Mouse (Mus musculus) myocyte (in vitro differentiated cells): Measurements from ENCODE around the gene F5. TPM values are rescaled to one million over a fixed set of nuclear protein-coding genes. Genes with fewer than 3 reads are reported as not detected.

Source experiments
- H3K27me3 ChIP-seq: one replicate; pipeline ENCODE4 v1.6.1; 2011; ENCODE audit not compliant: control insufficient read depth, insufficient read depth, insufficient read length
- H3K36me3 ChIP-seq: one replicate; pipeline ENCODE4 v1.6.1; 2011; ENCODE audit not compliant: control insufficient read depth, insufficient read depth
- H3K4me2 ChIP-seq: one replicate; pipeline ENCODE4 v1.6.1; 2011; ENCODE audit warnings: low read depth, control low read depth
- H3K4me3 ChIP-seq: one replicate; pipeline ENCODE4 v1.5.1; 2011; ENCODE audit warnings: mild to moderate bottlenecking, control low read depth, moderate library complexity
- H3K79me2 ChIP-seq: one replicate; pipeline ENCODE4 v1.6.1; 2011; ENCODE audit not compliant: control insufficient read depth, insufficient read depth
- H3ac ChIP-seq: one replicate; pipeline ENCODE4 v1.6.1; 2011; ENCODE audit not compliant: control insufficient read depth, insufficient read length
- CEBPB ChIP-seq: IDR thresholded peaks from 2 replicates; pipeline ENCODE4 v1.6.1; 2011; ENCODE audit warnings: mild to moderate bottlenecking, moderate library complexity; ENCODE audit not compliant: poor library complexity, insufficient read depth, severe bottlenecking
- E2F4 ChIP-seq: IDR thresholded peaks from one replicate; pipeline ENCODE4 v1.6.1; 2011; ENCODE audit warnings: mild to moderate bottlenecking, control low read depth, moderate library complexity; ENCODE audit not compliant: insufficient read depth
- MAX ChIP-seq: IDR thresholded peaks from one replicate; pipeline ENCODE4 v1.6.1; 2011; ENCODE audit warnings: low read depth, mild to moderate bottlenecking, control low read depth
- MYOD1 ChIP-seq, 3 experiments: IDR thresholded peaks; one replicate each; pipeline ENCODE4 v1.6.1; 2011; ENCODE audit warnings: control low read depth in 2 of 3, low read depth in 2 of 3, mild to moderate bottlenecking in 2 of 3, moderate library complexity in 1 of 3; ENCODE audit not compliant: insufficient read length in 2 of 3, control insufficient read depth in 1 of 3
- MYOG ChIP-seq, 3 experiments: IDR thresholded peaks; one replicate each; pipeline ENCODE4 v1.6.1; 2011; ENCODE audit warnings: control low read depth in 2 of 3, low read depth in 2 of 3, mild to moderate bottlenecking in 2 of 3; ENCODE audit not compliant: insufficient read length in 2 of 3, control insufficient read depth in 1 of 3, insufficient read depth in 1 of 3
- POLR2A ChIP-seq: IDR thresholded peaks from one replicate; pipeline ENCODE4 v1.6.1; 2011; ENCODE audit warnings: low read depth, mild to moderate bottlenecking, control low read depth, moderate library complexity; ENCODE audit not compliant: insufficient read length
- POLR2AphosphoS2 ChIP-seq: IDR thresholded peaks from one replicate; pipeline ENCODE4 v1.6.1; 2011; ENCODE audit warnings: low read depth, control low read depth; ENCODE audit not compliant: insufficient read length
- REST ChIP-seq: IDR thresholded peaks from one replicate; pipeline ENCODE4 v1.6.1; 2011; ENCODE audit warnings: mild to moderate bottlenecking, control low read depth, moderate library complexity; ENCODE audit not compliant: insufficient read depth, insufficient read length
- SRF ChIP-seq: IDR thresholded peaks from one replicate; pipeline ENCODE4 v1.6.1; 2011; ENCODE audit warnings: low read depth; ENCODE audit not compliant: control insufficient read depth, insufficient read length
- TCF12 ChIP-seq: IDR thresholded peaks from one replicate; pipeline ENCODE4 v1.6.1; 2011; ENCODE audit warnings: mild to moderate bottlenecking, control low read depth; ENCODE audit not compliant: poor library complexity, insufficient read depth, severe bottlenecking
- TCF3 ChIP-seq: IDR thresholded peaks from one replicate; pipeline ENCODE4 v1.6.1; 2011; ENCODE audit warnings: low read depth, control low read depth; ENCODE audit not compliant: insufficient read length
- USF1 ChIP-seq: IDR thresholded peaks from one replicate; pipeline ENCODE4 v1.6.1; 2011; ENCODE audit warnings: low read depth, mild to moderate bottlenecking, control low read depth, moderate library complexity
- polyA plus RNA-seq: library from polyadenylated mRNA; unstranded; fragments of >200 nt; fragmentation: generic; extraction: Trizol; gene quantifications from one replicate; pipeline ENCODE4 v1.2.1, GENCODE M21; 2012; ENCODE audit warnings: missing spikeins

F5 gene
- 0.02 TPM for polyA plus RNA-seq

GRCm38 (mm10) chr1:164151387-164152088 lies at the start of gene F5:
TSS of gene F5 (plus strand) at chr1:164151838.
- H3ac ChIP-seq, result no peak within 1 kb of the TSS
- H3K4me2 ChIP-seq, result no peak within 1 kb of the TSS
- no peaks in the 10 kb centered on the region for H3K36me3 ChIP-seq
- TF ChIP-seq TCF12 (no peak), E2F4 (no peak), CEBPB (no peak), POLR2A (no peak), MYOD1 (IDR thresholded peaks at IDR 0.05; ENCODE audit: control insufficient read depth in 1 of 3, insufficient read length in 2 of 3, low read depth in 2 of 3) (no peak), TCF3 (no peak)
- no peaks in the 10 kb centered on the region for H3K27me3 ChIP-seq
- no peak within 1 kb of the TSS for H3K4me3 ChIP-seq
- H3K79me2 ChIP-seq, result no peaks in the 10 kb centered on the region

DNA sequence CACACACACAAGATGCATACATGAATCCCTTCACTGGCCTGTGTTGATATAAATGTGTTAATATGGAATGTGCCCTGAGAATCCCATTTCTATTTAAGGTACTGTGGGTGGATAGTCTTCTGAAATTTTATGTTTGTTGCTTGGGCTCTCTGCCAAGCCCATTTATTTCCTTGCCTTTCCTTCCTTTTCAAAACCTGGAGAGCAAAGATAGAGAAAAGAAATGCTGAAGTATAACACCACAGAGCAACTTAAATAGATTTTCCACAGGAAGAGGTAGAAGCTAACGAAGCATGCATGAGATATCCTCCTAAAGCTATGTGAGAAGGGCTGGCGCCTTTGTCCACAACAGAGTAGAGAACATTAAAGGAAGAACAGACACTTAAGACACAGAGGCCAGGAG lies 41.9 kb upstream of the F5 start:
- Histone ChIP-seq H3K27me3 (no peaks in the 10 kb centered on the region), H3K36me3 (no peaks in the 10 kb centered on the region), H3K4me3 (no peak overlapping the region), H3K79me2 (no peaks in the 10 kb centered on the region), H3K4me2 (no peak overlapping the region), H3ac (no peak overlapping the region)
- no peak for TF ChIP-seq E2F4
- TF ChIP-seq MAX, result no peak
- TF ChIP-seq SRF, result no peak
- TF ChIP-seq CEBPB, result no peak
- TF ChIP-seq TCF12, result no peak
- no peak for TF ChIP-seq TCF3
- no peak for TF ChIP-seq REST
- no peak for TF ChIP-seq POLR2A
- TF ChIP-seq MYOD1 (IDR thresholded peaks at IDR 0.05; ENCODE audit: control insufficient read depth in 1 of 3, insufficient read length in 2 of 3, low read depth in 2 of 3), result no peak
- TF ChIP-seq USF1, result no peak
- TF ChIP-seq MYOG (IDR thresholded peaks at IDR 0.05; ENCODE audit: control insufficient read depth in 1 of 3, insufficient read depth in 1 of 3, insufficient read length in 2 of 3, low read depth in 2 of 3), result no peak

DNA sequence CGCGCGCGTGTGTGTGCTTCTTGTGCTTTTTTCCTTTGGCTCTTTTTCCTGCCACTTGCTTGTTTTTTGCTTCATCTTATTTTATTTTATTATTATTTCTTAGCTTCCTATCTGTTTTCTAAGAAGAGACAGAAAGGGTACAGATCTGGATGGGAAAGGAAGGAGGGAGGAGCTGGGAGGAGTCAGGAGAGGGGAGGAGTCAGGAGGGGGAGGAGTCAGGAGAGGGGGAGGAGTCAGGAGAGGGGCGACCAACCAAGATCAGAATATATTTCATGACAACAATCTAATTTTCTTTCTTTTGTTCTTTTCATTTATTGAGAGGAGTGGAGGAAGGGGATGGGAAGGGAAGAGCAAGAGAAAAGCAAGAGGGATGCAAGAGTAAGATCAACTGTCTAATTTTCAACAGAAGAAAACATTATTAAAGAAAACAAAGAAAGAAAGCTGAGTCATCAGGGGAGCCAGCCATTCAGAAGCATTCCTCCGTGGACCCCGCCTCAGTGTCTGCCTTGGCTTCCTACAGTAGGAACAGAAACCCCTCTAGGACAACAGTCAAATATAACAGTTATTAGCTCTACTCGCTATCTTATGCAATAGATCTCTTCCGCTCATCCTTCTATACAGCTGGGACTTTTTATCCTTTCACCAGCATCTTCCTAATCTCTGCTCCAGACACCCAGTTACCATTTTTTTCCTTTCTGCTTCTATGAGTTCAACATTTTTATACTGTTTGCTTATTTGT lies 40.9 kb upstream of the F5 start:
- no peaks in the 10 kb centered on the region for H3K36me3 ChIP-seq
- H3K27me3 ChIP-seq, result no peaks in the 10 kb centered on the region
- no peak for TF ChIP-seq TCF12
- no peak for TF ChIP-seq POLR2A
- no peak for TF ChIP-seq E2F4
- TF ChIP-seq REST, result no peak
- TF ChIP-seq MAX, result no peak
- TF ChIP-seq CEBPB, result no peak
- TF ChIP-seq POLR2AphosphoS2, result no peak
- no peak for TF ChIP-seq USF1
- TF ChIP-seq TCF3, result no peak
- no peak for TF ChIP-seq MYOG (IDR thresholded peaks at IDR 0.05; ENCODE audit: control insufficient read depth in 1 of 3, insufficient read depth in 1 of 3, insufficient read length in 2 of 3, low read depth in 2 of 3)
- no peak for TF ChIP-seq SRF
- no peak for TF ChIP-seq MYOD1 (IDR thresholded peaks at IDR 0.05; ENCODE audit: control insufficient read depth in 1 of 3, insufficient read length in 2 of 3, low read depth in 2 of 3)
- H3ac ChIP-seq, result no peak overlapping the region
- no peak overlapping the region for H3K4me3 ChIP-seq
- no peak overlapping the region for H3K4me2 ChIP-seq
- H3K79me2 ChIP-seq, result no peaks in the 10 kb centered on the region

- Histone ChIP-seq H3ac (no peak overlapping the region), H3K4me2 (no peak overlapping the region), H3K4me3 (no peak overlapping the region), H3K27me3 (no peaks in the 10 kb centered on the region), H3K36me3 (no peaks in the 10 kb centered on the region), H3K79me2 (no peaks in the 10 kb centered on the region)
- TF ChIP-seq SRF, result no peak
- TF ChIP-seq POLR2A, result no peak
- no peak for TF ChIP-seq TCF12
- no peak for TF ChIP-seq USF1
- TF ChIP-seq CEBPB, result no peak
- TF ChIP-seq POLR2AphosphoS2, result no peak
- no peak for TF ChIP-seq MAX
- TF ChIP-seq E2F4, result no peak
- no peak for TF ChIP-seq MYOG (IDR thresholded peaks at IDR 0.05; ENCODE audit: control insufficient read depth in 1 of 3, insufficient read depth in 1 of 3, insufficient read length in 2 of 3, low read depth in 2 of 3)
- TF ChIP-seq REST, result no peak
- TF ChIP-seq MYOD1 (IDR thresholded peaks at IDR 0.05; ENCODE audit: control insufficient read depth in 1 of 3, insufficient read length in 2 of 3, low read depth in 2 of 3), result no peak
- TF ChIP-seq TCF3, result no peak
These were observed 37.4 kb upstream of the F5 start for GRCm38 (mm10) chr1:164114280-164114679.
